Mouse (Mus musculus): ENCODE data around the gene Pcnx3. TPM values are rescaled to one million over a fixed set of nuclear protein-coding genes. Genes with fewer than 3 reads are reported as not detected.

Gene Pcnx3
- polyA plus RNA-seq, 1 experiment, result 43.8 TPM

DNA sequence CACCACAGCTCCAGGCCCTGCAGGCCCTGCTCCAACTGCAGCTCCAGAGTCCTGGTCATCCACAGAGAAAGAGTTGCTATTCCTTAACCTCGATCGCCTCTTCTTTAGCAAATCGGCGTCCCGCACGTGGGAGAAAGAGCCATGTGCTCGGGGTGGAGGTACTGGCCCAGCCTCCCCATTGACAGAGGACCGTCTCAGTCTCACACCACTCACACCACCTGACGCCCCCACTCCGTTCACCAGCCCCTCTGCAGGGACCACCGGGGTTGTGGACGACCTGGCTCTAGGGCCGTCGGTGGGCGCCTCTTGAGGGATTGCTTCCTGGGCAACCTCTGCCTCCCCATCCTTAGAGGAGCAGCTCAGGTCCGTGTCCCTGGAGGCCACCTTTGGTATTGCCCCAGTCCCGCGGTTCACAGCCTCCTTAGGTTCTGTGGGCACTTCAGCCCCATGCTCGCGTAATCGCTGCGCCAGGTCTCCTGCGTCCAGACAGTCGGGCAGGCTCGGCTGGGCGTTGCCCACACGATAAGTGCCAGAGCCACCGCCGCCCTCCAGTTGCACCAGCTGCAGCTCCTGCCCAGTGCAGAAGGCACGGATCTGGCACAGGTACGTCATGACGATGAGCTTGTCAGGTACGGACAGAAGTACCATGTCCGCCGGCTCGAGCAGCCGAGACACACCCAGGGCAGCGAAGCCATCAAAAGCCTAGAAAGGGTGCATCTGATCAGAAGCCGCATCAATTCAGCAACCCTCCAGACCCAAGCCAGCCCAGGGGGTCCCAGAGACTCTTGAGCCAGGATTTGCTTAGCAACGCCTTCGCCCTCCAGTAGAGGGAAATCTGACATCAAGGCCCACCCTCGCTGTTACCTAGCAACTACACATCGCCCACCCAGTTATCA lies 27.3 kb upstream of the Pcnx3 start:
- Histone ChIP-seq H3K4me1 (ENCODE audit: control insufficient read depth) (peaks cover 97% of the 10 kb centered on the region), H3K4me3 (replicated peaks) (peak overlapping the region; percentile 45), H3K27me3 (ENCODE audit: control insufficient read depth) (peaks cover 6% of the 10 kb centered on the region; the same call in 1 of the 2 replicates), H3K36me3 (ENCODE audit: control insufficient read depth) (peaks cover 100% of the 10 kb centered on the region), H3K9me3 (ENCODE audit: control insufficient read depth, low read length) (no peaks in the 10 kb centered on the region)
- TF ChIP-seq GATA1 (IDR thresholded peaks at IDR 0.05; ENCODE audit: low read length), result no peak
- no peak for TF ChIP-seq TAL1 (IDR thresholded peaks at IDR 0.05; ENCODE audit: low read length)

DNA sequence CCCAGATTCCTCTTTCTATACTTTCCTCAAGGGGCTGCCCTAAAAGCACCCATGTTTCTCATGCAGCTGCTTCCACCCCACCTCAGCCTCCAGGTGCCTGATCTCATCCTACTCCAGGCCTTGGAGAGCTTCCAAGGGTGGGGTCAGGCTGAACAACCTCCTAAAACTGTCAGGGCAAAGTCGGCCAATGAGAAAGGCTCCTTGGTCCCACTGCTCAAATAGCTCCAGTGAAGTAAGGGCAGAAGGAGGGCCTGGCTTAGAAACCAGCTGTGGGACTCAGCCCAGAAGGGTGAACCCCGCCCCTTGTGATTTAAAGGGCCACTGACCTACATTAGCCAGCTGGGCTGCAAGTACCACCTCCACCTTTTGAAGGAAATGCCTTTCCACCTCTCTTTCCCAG lies 25.0 kb upstream of the Pcnx3 start:
- Histone ChIP-seq H3K9me3 (ENCODE audit: control insufficient read depth, low read length) (no peaks in the 10 kb centered on the region), H3K27me3 (ENCODE audit: control insufficient read depth) (peaks cover 6% of the 10 kb centered on the region; the same call in 1 of the 2 replicates), H3K4me3 (replicated peaks) (peak overlapping the region; percentile 45), H3K36me3 (ENCODE audit: control insufficient read depth) (peaks cover 100% of the 10 kb centered on the region), H3K4me1 (ENCODE audit: control insufficient read depth) (peaks cover 87% of the 10 kb centered on the region)
- no peak for TF ChIP-seq TAL1 (IDR thresholded peaks at IDR 0.05; ENCODE audit: low read length)
- no peak for TF ChIP-seq GATA1 (IDR thresholded peaks at IDR 0.05; ENCODE audit: low read length)

DNA sequence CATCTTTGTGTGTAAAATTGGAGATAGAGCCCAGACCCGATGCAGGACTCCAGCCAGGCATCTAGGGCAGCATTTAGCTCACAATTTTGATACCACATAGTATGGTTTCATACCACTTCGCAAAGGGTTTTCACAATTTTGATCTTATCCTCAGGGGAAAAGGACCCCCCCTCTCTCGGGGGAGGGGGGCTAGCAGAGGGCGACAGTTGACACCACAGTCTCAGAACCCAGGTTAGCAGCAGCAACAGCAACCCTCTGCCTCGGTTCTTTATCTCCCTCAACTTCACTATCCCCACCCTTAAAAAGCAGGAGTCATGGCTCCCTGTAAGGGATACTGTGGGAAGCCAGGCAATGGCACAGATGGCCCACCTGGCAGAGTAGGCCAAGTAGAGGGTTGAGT lies 24.5 kb upstream of the Pcnx3 start:
- H3K4me3 ChIP-seq (replicated peaks), result peak overlapping the region; percentile 45
- TF ChIP-seq GATA1 (IDR thresholded peaks at IDR 0.05; ENCODE audit: low read length) (no peak), TAL1 (IDR thresholded peaks at IDR 0.05; ENCODE audit: low read length) (no peak)
- H3K4me1 ChIP-seq (ENCODE audit: control insufficient read depth), result peaks cover 88% of the 10 kb centered on the region
- peaks cover 100% of the 10 kb centered on the region for H3K36me3 ChIP-seq (ENCODE audit: control insufficient read depth)
- peaks cover 6% of the 10 kb centered on the region; the same call in 1 of the 2 replicates for H3K27me3 ChIP-seq (ENCODE audit: control insufficient read depth)
- H3K9me3 ChIP-seq (ENCODE audit: control insufficient read depth, low read length), result no peaks in the 10 kb centered on the region

DNA sequence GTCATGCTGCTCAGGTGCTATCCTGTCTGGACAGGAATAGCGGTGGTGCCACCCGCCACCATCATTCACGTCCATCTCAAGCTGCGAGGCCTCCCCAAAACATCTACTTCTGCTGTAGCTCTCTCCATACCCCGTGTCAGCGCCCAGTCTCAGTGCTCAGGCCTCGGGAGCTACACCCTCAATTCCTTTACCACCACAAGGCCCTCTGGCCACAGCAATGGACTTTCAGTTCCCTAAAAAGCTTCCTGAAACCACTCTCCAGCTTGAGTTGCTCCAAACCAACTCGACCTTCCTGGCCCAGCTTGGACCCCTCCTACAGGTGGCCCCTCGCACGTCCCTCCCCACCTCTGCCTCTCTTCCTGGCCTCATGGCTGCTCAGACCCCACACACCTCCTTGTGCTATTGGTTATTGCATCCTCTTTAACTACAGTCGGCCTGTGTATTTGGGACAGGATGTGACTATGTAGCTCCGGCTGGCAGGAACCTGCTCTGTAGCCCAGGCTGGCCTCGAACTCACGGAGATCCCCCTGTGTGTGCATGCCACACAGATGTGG lies 23.3 kb upstream of the Pcnx3 start:
- TF ChIP-seq TAL1 (IDR thresholded peaks at IDR 0.05; ENCODE audit: low read length) (no peak), GATA1 (IDR thresholded peaks at IDR 0.05; ENCODE audit: low read length) (no peak)
- H3K4me3 ChIP-seq (replicated peaks), result peak overlapping the region; percentile 4
- peaks cover 5% of the 10 kb centered on the region; the same call in 1 of the 2 replicates for H3K27me3 ChIP-seq (ENCODE audit: control insufficient read depth)
- H3K36me3 ChIP-seq (ENCODE audit: control insufficient read depth), result peaks cover 100% of the 10 kb centered on the region
- peaks cover 82% of the 10 kb centered on the region for H3K4me1 ChIP-seq (ENCODE audit: control insufficient read depth)
- no peaks in the 10 kb centered on the region for H3K9me3 ChIP-seq (ENCODE audit: control insufficient read depth, low read length)

DNA sequence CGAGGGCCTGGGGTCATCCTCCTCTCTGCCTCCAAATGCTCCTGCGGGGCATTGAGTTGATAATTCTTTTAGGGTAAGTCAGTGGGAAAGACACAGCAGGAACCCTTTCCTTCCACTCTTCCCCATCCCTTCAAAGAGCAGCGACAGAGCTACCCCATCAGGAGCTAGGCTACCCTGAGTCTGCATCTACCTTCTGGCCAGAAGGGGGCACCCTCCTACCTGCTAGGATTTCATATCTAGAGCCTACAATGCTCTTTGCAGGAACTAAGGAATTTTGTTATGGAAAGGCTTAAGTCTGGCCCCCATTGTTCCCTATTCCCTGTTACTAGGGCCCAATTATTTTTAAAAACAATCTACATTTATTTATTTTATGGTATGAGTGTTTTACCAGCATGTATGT lies 22.5 kb upstream of the Pcnx3 start:
- no peak overlapping the region for H3K4me3 ChIP-seq (replicated peaks)
- H3K9me3 ChIP-seq (ENCODE audit: control insufficient read depth, low read length), result no peaks in the 10 kb centered on the region
- TF ChIP-seq GATA1 (IDR thresholded peaks at IDR 0.05; ENCODE audit: low read length) (no peak), TAL1 (IDR thresholded peaks at IDR 0.05; ENCODE audit: low read length) (no peak)
- H3K27me3 ChIP-seq (ENCODE audit: control insufficient read depth), result peaks cover 2% of the 10 kb centered on the region; the same call in 1 of the 2 replicates
- peaks cover 100% of the 10 kb centered on the region for H3K36me3 ChIP-seq (ENCODE audit: control insufficient read depth)
- H3K4me1 ChIP-seq (ENCODE audit: control insufficient read depth), result peaks cover 81% of the 10 kb centered on the region

DNA sequence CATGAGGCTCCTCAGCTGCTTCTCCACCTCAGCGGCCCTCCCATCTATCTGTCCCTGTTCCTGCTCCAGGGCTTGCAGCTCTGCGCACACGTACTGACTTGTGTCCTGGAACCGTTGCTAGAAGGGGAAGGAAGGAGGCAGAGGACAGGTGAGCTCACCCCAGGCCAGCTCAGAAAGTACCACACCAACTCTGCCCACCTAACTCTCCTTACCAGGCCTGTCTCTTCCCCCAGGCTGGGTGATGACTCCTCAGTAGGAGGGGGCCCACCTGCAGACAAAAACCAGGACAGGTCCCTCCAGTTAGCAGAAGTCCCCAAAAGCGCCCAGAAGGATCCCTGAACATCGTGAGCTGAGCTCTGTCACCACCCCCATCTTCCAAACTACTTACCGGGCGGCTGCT lies 21.9 kb upstream of the Pcnx3 start:
- no peaks in the 10 kb centered on the region; the same call in 1 of the 2 replicates for H3K27me3 ChIP-seq (ENCODE audit: control insufficient read depth)
- H3K4me1 ChIP-seq (ENCODE audit: control insufficient read depth), result peaks cover 81% of the 10 kb centered on the region
- H3K4me3 ChIP-seq (replicated peaks), result no peak overlapping the region
- TF ChIP-seq GATA1 (IDR thresholded peaks at IDR 0.05; ENCODE audit: low read length) (no peak), TAL1 (IDR thresholded peaks at IDR 0.05; ENCODE audit: low read length) (no peak)
- peaks cover 100% of the 10 kb centered on the region for H3K36me3 ChIP-seq (ENCODE audit: control insufficient read depth)
- H3K9me3 ChIP-seq (ENCODE audit: control insufficient read depth, low read length), result no peaks in the 10 kb centered on the region

DNA sequence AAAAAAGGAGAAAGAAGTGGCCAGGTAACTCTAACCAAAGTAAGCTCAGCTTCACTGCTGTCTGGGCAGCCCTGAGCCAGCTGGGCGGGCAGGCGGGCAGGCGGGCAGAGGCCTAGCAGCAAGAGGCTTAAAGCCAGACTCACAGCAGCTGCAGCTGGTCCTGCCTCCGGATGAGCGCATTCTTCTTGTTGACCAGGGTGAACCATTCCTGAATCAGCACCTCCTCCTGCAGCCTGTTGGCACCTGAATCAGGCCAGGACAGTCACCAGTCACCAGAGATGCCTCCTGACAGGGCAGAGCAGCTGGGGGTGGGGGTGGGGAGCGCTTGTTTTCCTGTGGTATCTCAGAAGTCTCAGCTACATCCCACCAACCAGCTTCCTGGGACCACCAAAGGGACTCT lies 21.4 kb upstream of the Pcnx3 start:
- Histone ChIP-seq H3K36me3 (ENCODE audit: control insufficient read depth) (peaks cover 100% of the 10 kb centered on the region), H3K4me3 (replicated peaks) (no peak overlapping the region), H3K4me1 (ENCODE audit: control insufficient read depth) (peaks cover 81% of the 10 kb centered on the region), H3K9me3 (ENCODE audit: control insufficient read depth, low read length) (no peaks in the 10 kb centered on the region), H3K27me3 (ENCODE audit: control insufficient read depth) (no peaks in the 10 kb centered on the region; the same call in 1 of the 2 replicates)
- TF ChIP-seq GATA1 (IDR thresholded peaks at IDR 0.05; ENCODE audit: low read length) (no peak), TAL1 (IDR thresholded peaks at IDR 0.05; ENCODE audit: low read length) (no peak)

DNA sequence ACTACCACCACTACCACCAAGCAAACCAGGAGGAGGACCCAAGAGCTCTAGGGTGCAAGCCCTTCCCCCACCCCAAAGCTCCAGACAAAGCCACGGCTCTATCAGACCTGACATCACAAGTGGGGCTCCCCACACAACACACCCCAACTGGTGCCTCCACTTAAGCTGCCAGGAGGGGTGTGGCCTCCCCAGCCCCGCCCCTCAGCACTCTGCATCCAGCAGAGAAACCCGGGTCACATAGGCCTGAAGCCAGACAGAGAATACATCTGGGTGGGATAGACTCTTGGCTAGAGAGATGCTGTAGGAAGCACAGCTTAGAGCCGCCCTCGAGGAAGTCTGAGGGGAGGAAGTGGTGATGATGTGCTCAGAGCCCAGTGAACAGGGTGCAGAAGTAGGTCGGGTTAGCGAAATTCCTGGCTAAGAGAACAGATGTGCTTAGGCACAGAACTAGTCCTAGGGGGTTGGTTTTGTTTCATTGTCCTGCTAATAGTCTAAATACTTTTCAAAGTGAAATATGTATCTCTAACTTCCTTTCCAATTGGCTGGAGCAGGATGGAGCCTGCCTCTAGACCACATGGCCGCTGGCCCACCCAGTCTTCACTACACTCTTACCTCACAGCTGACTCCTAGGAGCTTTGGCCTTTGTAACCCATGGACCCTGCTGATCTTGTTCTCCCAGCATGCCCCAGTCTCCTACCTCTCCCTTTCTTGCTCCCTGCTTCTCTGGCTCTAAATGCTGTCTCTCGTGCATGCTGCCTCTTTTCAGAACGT lies 16.3 kb upstream of the Pcnx3 start:
- no peaks in the 10 kb centered on the region for H3K9me3 ChIP-seq (ENCODE audit: control insufficient read depth, low read length)
- H3K4me1 ChIP-seq (ENCODE audit: control insufficient read depth), result peaks cover 59% of the 10 kb centered on the region
- no peak for TF ChIP-seq GATA1 (IDR thresholded peaks at IDR 0.05; ENCODE audit: low read length)
- TF ChIP-seq TAL1 (IDR thresholded peaks at IDR 0.05; ENCODE audit: low read length), result no peak
- peak overlapping the region; percentile 51 for H3K4me3 ChIP-seq (replicated peaks)
- H3K27me3 ChIP-seq (ENCODE audit: control insufficient read depth), result no peaks in the 10 kb centered on the region; the same call in 1 of the 2 replicates
- peaks cover 100% of the 10 kb centered on the region for H3K36me3 ChIP-seq (ENCODE audit: control insufficient read depth)
